Mouse (Mus musculus) c-Kit-negative CD71-positive TER-119-positive erythroid progenitor cells, embryonic 14.5 days (primary cell): ENCODE measurements around the gene Chrna5.
"Not testable (repeated sequence)": the region's sequence is repeated elsewhere in the genome, so short reads cannot be mapped to it uniquely, and the experiment has no call there.

Experiments
- DNase-seq: peaks from one replicate; pipeline ENCODE4 v3.0.0-alpha.2; 2013; ENCODE audit warnings: low read depth, low spot score

Gene Chrna5

DNA sequence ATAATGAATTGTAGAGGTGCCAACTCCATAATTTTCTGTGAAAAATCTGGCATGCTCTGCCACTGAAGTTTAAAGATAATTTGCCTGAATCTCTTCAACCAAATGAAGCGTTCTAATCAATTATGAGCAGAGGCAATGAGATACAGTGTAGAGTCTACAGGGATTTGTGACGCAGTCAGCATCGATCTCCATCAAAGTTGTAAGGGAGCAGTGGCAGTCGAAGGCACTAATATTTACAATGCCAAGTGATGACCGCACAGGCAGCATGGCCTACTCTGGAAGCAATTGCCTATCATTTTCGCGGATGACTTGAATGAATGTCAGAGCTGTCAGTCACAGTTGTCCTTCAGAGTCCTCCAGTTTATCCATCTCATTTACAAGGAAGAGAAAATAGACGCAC lies at the start of gene Chrna5:
TSS of gene Chrna5 (plus strand) at position 207 of the 400 bp plus-strand sequence.
- no peak for DNase-seq

DNA sequence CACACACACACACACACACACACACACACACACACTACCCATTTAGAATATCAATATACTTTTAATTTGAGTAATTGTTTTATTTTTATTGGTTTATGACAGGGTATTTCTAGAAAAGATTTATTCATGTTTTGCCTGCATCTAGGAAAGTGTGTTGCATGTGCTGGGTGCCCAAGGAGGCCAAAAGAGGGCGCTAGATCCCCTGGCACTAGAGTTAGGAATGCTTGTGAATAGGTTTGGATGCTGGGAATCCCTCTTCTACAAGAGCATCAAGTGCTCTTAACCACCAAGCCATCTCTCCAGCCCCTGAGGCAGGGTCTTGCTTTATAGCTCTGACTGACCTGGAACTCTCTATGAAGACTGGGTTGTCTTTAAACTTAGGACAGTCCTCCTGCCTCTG lies 48.9 kb upstream of the Chrna5 start:
- no peak for DNase-seq

DNA sequence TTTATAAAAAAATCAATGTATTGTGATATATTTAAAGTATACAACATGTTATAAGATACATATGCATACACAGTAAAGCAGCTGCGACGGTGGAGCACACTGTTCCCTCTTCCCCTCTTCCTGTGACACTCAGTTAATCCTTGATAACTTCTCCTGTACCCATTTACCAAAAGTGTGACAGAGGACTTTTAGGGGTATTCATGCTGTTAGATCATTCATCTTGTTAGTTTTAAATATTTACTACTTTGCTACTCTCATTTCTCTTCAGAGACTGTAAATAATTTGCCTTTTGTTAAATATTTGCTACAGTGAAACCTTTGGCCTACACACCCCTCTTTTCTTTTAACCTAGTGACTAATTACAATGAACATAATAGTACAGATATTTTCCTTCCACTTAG lies 48.3 kb upstream of the Chrna5 start:
- DNase-seq = no peak

DNA sequence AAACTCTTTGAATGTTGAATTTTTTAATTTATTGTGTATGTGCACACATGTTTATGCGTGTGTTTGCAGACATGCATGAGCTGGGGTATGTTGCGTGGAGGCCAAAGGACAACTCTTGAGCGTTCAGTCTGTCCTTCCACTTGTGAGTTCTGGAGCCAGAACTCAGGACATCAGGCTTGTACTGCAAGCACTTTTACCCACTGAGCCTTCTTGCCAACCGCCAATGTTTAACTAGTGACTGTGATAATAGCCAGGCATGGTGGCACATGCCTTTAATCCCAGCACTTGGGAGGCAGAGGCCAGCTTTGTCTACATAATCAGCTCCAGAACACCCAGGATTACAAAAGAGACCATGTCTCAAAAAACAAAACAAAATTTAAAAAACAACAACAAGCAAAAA lies 38.6 kb upstream of the Chrna5 start:
- no peak for DNase-seq

DNA sequence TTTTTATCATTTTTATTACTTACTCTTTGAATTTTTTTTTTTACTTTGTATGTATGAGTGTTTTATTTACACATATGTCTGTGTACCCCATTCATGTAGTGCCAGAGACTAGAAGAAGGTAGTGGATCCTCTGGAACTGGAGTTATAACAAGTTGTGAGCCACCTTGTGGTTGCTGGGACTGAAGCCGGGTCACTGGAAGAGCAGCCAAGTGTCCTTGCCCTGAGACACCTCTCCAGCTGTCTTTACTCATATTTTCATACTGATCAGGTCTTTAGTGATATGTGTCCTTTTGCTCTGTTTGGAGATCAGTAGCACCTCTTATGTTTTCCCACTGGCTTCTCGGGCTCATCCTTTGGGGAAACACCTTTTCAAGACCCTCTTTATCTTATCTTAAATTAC lies 36.2 kb upstream of the Chrna5 start:
- DNase-seq = no peak

DNA sequence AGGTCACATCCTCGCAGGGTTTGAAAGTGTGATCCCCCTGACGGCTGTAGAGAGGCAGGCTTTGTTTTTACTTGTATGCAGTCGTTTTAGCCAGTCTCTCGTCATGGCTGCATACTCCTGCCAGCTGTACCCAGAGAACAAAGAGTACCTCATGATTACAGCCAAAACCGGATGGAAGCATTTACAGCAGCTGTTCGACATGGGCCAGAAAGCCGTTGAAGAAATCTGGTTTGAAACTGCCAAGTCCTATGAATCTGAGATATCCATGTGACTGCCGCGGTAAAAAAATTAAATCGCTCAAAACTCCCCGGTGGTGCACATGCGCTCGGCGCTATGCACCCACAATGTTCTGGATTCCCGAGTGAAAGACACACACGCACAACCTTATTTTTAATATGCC lies 34.4 kb upstream of the Chrna5 start:
- DNase-seq = no peak

DNA sequence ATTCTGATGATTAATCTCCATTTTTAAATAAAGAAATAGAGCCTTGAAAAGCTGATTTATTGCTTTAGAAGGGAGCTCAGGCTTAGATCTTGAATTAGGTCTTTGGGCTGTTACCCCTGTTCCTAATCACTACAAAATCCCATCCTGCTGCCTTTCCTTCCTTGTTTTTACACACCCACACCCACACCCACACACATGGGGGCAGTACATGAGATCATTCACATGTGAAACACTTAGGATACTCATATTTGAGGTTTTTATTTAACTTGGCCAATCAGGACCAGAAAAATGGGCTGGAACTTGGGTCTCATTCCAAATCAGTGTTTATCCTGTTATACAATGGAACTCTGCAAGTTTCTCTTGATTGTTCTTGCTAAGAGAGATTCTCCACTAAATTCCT lies 31.2 kb upstream of the Chrna5 start:
- no peak for DNase-seq

DNA sequence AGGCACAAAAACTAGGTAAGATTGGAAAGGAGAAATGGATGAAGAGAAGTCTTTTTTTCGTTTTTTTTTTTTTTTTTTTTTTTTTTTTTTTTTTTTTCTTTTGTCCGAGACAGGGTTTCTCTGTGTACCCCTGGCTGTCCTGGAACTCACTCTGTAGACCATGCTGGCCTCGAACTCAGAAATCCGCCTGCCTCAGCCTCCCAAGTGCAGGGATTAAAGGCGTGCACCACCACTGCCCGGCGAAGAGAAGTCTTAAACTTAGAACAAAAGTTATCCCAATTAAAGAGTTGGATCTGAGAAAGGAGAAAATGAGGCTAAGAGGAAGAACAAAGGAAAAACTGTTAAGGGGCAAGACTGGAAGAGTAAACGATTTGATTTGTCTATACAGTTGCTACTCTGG lies 30.5 kb upstream of the Chrna5 start:
- DNase-seq = not testable (repeated sequence)

DNA sequence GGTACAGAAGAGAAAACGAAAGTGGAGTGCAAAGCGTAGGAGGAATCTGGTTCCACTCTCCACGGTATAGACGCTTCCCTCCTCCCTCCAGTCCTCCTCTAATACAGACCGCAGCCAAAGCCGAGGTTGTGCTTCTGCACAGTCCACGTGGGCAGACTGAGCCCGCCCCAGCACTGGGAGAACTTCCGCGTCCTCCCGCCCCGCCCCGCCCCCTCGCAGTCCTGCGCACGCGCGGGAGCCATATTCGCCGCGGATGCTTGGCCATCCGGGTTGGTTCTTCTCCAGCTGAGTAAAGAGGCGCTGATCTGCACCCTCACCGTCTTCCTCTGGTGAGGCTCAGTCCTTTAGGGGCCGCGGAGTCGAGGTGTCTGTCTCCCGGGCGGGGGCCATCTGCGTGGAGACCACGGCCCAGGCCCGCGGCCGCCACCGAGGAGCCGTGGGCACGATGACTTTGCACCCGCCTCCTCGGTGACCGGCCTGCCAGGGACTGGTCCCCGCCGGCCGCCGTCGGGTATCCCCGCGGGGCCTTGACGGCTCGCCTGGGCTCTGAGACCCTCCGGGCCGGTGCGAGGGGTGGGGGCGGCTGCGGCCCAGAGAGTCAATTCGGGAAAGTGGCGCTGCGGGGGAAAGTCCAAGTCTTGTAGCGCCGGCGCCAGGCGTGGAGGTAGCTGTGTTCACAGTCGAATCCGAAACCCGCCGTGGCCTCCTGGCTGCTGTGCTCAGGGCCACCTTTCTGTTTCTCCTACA lies 29.9 kb upstream of the Chrna5 start, which contains the start of the genes Psma4 and AY074887:
TSS of gene Psma4 (plus strand) at position 216 of the 747 bp plus-strand sequence.
TSS of gene AY074887 (minus strand) at position 424 of the 747 bp plus-strand sequence.
- peak; percentile 84 for DNase-seq

DNA sequence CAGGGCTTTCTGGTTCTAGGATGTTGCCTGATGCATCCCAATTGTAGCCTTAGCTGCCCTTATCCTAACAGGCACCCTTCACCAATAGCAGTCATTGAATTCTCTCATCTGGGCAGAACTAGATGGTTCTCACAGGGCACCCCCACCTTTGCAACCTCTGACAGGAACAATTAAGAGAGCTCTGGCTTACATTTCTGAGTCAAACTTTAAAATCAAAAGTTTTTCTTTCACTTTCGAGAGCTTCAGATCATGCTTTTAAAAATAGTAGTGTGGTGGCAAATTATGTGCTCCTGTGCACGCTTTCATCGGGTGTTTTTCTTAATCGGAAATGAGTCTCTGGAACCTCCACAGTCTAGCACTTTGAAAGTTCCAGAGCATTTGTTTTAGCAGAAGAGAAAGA lies 19.6 kb upstream of the Chrna5 start:
- DNase-seq = no peak

DNA sequence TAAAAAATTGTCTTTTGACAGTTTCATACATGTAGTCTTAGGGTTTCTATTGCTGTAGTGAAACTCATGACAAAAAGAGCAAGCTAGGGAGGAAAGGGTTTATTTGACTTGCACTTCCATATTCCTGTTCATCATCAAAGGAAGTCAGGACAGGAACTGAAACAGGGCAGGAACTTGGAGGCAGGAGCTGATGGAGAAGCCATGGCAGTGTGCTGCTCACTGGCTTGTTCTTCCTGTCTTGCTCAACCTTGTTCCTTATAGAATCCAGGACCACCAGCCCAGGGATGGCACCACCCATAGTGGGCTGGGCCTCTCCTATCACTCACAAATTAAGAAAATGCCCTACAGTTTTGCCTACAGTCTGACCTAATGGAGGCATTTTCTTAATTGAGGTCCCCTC lies 17.0 kb upstream of the Chrna5 start:
- no peak for DNase-seq

DNA sequence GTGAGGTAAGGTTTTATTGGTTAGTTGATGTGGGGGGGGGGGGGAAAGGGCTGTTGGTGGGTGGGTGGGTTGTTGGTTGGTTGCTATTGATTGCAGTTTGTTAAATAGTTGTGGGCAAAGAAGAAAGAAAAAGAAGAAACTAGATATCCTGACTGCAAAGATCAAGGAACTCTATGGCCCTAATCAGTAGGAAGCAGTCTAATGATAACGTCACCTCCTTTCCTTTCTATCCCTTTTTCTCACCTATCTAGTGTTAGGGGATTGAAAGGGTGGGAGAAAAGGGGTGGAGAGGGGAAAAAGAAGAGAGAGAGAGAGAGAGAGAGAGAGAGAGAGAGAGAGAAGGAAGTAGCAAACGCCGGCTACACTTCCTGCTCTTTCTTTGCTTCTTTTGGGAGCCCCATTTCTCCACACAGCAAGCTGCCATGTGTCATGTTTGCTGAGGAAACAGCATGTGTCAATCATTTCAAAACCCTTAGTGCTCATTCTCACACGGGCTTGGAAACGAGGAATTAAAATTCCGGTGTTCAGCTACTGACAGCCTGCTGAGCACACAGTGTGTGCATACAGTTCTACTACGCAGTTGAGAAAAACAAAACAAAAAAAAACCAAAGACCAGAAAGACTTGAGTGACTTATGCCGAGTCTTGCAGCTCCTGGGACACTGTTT lies 10.6 kb upstream of the Chrna5 start:
- DNase-seq = no peak

DNA sequence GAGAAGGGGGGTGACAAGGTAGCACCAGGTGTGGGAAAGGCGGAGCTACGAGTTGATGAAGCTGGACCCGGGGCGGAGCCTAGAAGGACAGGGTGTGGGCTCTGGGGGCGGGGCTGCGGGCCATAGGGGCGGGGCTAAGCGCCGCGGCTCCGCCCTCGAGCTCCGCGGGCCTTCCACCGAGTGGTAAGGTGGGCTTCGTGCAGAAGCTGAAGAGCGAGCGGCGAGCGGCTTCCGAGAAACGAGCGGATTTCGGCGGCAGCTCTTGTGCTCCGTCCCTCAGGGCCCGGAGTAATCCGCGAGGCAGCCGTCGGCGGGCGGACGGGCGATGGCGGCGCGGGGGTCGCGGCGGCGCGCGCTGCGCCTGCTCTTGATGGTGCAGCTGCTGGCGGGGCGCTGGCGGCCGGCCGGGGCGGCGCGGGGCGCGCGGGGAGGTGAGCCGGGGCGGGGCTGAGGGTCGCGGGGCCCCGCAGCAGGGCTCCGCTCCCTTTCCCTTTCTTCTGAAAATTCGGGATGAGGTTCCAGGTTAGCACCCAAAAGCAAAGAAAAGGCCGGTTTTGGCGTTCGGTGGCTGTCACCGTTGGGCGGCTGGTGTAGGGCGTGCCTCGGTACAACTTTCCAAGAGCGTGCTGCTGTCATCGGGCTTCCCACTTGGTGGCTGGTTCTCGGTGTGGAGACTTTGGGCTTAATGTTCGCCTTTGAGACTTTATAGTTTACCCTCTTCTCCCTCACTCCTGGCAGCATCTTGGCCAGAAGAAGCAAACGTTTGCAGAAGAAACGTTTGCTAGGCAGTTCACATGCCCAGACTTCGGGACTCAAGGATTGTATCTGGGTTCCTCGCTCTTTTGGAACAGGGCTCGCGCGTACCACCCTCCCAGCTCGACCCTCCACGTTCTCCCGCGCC lies 861 bp downstream of the Chrna5 start:
- DNase-seq = peak; percentile 5

DNA sequence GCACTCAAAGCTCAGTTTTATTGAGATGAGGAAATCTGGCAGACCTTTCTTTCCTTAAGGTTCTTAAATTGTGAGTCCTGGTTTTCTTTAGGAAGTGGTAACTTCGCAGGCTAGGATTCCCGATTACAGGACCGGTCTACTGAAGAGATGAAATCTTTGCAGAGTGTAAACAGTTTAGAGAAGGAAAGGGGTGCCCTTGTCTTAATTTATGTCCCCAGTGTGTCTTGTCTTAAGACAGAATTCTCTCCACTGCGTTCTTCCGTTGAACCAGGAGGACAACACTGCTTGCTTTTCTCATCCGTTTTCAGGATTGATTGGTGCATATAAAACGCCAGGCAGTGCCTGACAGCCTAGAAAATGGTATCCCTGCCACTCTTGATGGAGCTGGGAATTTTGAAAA lies 1.7 kb downstream of the Chrna5 start:
- no peak for DNase-seq

DNA sequence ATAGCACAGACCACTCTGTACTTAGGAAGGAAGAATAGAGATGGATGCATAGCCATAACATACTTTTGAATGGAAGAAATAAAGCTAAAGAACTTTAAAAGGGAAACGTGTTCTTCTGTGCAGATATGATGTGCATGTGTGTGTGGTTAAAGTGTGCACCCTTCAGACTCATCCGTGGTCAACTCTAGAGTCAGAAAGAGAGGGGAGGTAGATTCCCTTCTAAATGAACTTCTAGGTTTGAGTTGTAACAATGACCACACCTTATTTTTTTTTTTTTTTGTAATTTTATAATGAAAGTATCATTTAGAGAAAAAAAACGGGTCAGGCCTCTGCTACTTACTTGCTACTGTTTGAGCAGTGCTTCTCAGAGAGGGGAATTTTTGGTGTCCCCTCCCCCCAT lies 9.7 kb downstream of the Chrna5 start:
- no peak for DNase-seq

DNA sequence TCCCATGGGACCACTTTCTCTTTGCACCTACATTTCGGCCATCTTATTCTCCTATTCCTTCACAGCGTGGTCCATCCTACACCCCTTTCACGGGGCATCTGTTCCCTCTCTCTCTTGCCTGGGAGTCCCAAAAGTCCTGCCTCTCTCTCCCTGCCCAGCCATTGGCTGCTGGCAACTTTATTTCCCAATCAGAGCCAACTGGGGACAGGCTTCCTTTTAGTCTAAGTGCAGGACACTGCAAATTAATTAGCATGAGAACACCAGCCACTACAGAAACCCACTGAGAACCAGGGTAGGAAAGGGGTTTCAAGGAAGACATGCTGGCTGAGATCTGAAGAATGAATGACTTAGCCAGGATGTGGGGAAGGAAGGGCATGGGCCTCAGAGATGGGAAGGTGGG lies 13.7 kb downstream of the Chrna5 start:
- DNase-seq = no peak

DNA sequence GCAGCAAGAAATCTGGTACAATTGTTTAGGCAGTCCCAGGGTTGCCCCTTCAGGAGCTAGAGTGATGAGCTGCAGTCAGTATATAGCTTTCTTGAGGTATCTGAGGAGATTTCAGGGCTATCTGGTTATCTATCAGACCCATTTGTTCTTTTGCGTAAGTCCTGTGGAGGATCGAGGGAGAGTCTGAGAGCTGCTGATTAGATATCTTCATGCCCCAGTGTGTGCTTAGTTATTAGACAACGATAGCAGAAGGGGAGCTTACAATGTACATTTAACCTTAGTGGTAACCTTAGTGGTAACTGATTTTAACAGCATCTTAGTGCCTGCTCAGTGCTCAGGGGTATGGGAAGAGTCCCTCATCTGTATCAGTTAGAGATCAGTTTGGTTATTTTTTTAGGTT lies 15.0 kb downstream of the Chrna5 start:
- DNase-seq = no peak

DNA sequence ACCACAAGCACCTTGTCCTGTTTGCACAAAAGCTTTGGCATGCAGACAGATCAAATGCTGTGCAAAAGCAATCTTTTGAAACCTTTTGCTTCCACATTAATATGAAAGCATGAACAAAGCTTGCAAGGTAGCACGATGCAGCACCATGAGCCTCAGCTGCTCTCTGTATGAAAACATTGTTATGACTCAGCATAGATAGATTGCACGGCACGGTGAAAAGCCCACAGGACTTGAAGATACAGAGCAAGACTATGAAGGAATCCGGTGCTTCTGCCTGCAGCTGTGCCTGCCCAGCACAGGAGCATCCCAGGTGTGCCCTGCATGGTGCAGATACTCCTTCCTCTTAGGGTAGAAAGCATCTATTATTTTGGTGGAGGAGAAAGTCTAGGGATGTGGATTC lies 22.9 kb downstream of the Chrna5 start:
- no peak for DNase-seq

DNA sequence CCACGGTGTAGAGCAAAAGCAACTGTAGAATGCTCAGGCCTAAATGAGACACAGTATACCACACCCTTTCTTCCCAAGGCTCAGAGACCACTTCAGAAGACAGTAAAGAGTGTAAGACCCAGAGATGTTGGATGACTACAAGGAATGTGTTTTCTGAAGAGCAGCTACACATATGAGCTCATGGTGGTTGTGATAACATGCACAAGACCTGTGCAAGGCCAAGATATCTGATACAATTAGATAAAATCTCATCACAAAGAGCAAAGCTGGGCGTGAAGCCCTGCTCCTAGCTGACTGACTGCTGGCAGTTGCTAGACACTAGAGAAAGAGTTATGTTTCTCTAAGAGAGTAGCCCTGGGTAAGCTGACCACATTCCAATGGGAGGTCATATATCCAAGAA lies 29.0 kb downstream of the Chrna5 start:
- no peak for DNase-seq

DNA sequence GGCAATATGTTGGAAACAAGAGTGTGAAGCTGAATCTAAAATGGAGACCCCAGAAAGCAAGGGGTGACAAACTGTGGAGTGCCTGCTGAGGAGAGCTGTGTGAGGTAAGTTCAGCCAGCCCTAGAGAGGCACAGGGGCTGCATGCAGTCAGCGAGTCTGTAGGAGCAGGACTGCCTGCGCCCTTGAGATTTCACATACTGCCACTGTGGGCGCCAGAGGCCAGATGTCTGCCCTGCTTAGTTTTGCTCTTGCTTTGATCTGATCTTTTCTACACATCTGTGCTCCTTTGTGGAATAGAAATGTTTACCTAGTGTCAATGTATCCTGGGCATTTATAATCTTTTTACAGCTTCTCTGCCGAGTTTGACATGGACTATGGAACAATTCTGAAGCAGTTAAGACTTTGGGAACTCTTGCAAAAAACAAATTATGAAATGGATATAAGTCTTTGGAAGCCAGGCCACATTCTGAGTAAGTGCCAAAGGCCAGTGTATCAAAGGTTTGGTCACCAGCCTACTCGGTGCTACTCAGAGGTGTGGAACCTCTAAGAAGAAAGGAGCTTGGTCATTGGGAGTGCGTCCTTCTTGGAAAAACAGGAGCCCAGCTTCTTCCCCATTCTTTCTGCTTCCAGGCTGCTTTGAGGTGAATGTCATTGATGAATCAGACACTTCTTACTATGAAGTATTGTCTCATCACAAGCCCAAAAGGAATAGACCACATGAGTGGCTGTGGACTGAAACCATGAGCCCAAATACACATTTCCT lies 30.1 kb downstream of the Chrna5 start:
- DNase-seq = no peak

DNA sequence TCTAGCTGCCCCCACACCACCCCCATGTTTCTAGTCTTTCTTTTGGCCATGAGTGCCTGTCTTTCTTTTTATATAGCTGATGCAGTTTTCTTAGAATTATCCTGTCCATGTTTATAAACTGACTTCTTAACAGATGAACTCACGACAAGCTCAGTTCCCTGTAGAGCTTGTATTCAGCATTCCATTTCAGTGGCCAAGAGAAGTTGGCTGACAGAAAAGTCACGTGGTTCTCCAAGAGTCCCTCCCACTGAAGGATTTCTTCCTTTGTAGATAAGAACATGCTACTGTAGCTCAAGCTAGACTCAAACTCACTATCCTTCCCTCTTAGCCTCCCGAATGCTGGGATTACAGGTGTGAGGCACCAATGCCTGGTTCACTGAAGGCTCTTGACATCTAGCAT lies 36.2 kb downstream of the Chrna5 start:
- DNase-seq = no peak

DNA sequence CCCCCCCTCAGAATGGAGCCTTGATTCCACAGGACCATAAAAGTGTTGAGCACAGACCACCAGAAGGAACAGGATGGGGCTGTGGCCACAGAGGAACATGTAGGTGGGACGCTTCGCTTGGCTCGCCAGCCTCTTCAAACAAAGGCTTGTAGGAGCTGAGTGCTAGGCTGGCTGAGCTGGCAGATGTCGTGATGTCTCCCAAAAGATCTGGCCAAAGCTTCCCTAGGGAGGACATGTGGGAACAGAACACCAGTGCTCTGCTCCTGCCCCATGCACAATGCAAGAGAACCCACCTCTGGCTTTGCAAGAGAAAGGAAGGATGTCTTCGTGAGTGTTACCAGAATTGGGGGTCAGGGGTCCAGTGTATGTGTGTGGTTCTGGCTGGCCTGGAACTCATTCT lies 42.6 kb downstream of the Chrna5 start:
- DNase-seq = no peak
